Mouse (Mus musculus) ES-E14 (cell line): ENCODE data around the gene Glo1.

ENCODE experiments used
- HCFC1 ChIP-seq: IDR thresholded peaks from 2 replicates; pipeline ENCODE4 v1.6.1; 2012; ENCODE audit warnings: low read length, inconsistent platforms, borderline replicate concordance; ENCODE audit not compliant: insufficient read depth
- ZC3H11A ChIP-seq: IDR thresholded peaks from 2 replicates; pipeline ENCODE4 v1.6.1; 2012; ENCODE audit warnings: low read depth, mild to moderate bottlenecking, inconsistent platforms, low read length, borderline replicate concordance

- TF ChIP-seq ZC3H11A (no peak), HCFC1 (no peak)
Measured at GRCm38 (mm10) chr17:30613350-30613749, 13.3 kb downstream of the Glo1 start.
